Mouse (Mus musculus): ENCODE data around the gene Apba2.

Gene Apba2

GRCm38 (mm10) chr7:64588636-64589389, 87.3 kb downstream of the Apba2 start:
- DNase-seq (ENCODE audit: low read depth): no peak

- no peak for DNase-seq (ENCODE audit: low read depth)
Observed at GRCm38 (mm10) chr7:64595256-64595655, 93.8 kb downstream of the Apba2 start.

GRCm38 (mm10) chr7:64596652-64597051, 95.1 kb downstream of the Apba2 start:
- no peak for DNase-seq (ENCODE audit: low read depth)

GRCm38 (mm10) chr7:64609866-64610265, 108.4 kb downstream of the Apba2 start:
- no peak for DNase-seq (ENCODE audit: low read depth)

- no peak for DNase-seq (ENCODE audit: low read depth)
Observed at GRCm38 (mm10) chr7:64610875-64611274, 109.4 kb downstream of the Apba2 start.

GRCm38 (mm10) chr7:64619261-64619660, 117.8 kb downstream of the Apba2 start:
- DNase-seq (ENCODE audit: low read depth): no peak

- DNase-seq (ENCODE audit: low read depth): no peak
Observed at GRCm38 (mm10) chr7:64626494-64626893, 125.0 kb downstream of the Apba2 start.

- no peak for DNase-seq (ENCODE audit: low read depth)
Observed at GRCm38 (mm10) chr7:64627972-64628655, 126.6 kb downstream of the Apba2 start.

GRCm38 (mm10) chr7:64630697-64631096, 129.2 kb downstream of the Apba2 start:
- DNase-seq (ENCODE audit: low read depth): no peak

- DNase-seq (ENCODE audit: low read depth): no peak
Observed at GRCm38 (mm10) chr7:64631131-64631530, 129.6 kb downstream of the Apba2 start.

- DNase-seq (ENCODE audit: low read depth): no peak
Observed at GRCm38 (mm10) chr7:64631781-64632351, 130.4 kb downstream of the Apba2 start.

GRCm38 (mm10) chr7:64633182-64633581, 131.7 kb downstream of the Apba2 start:
- no peak for DNase-seq (ENCODE audit: low read depth)

GRCm38 (mm10) chr7:64633916-64634315, 132.4 kb downstream of the Apba2 start:
- DNase-seq (ENCODE audit: low read depth): no peak

- DNase-seq (ENCODE audit: low read depth): no peak
Observed at GRCm38 (mm10) chr7:64634482-64634881, 133.0 kb downstream of the Apba2 start.

- no peak for DNase-seq (ENCODE audit: low read depth)
Observed at GRCm38 (mm10) chr7:64638922-64639321, 137.4 kb downstream of the Apba2 start.

- no peak for DNase-seq (ENCODE audit: low read depth)
Observed at GRCm38 (mm10) chr7:64640651-64641050, 139.1 kb downstream of the Apba2 start.

- no peak for DNase-seq (ENCODE audit: low read depth)
Observed at GRCm38 (mm10) chr7:64642903-64643302, 141.4 kb downstream of the Apba2 start.

GRCm38 (mm10) chr7:64645458-64645857, 144.0 kb downstream of the Apba2 start:
- no peak for DNase-seq (ENCODE audit: low read depth)

GRCm38 (mm10) chr7:64646046-64646445, 144.5 kb downstream of the Apba2 start:
- no peak for DNase-seq (ENCODE audit: low read depth)

GRCm38 (mm10) chr7:64648947-64649607, 147.6 kb downstream of the Apba2 start:
- DNase-seq (ENCODE audit: low read depth): no peak

- no peak for DNase-seq (ENCODE audit: low read depth)
Observed at GRCm38 (mm10) chr7:64651963-64652362, 150.5 kb downstream of the Apba2 start.

- DNase-seq (ENCODE audit: low read depth): no peak
Observed at GRCm38 (mm10) chr7:64656787-64657186, 155.3 kb downstream of the Apba2 start.

- DNase-seq (ENCODE audit: low read depth): no peak
Observed at GRCm38 (mm10) chr7:64658914-64659313, 157.4 kb downstream of the Apba2 start.

Measured in c-Kit-positive CD71-negative TER-119-negative erythroid progenitor cells, embryonic 14.5 days (primary cell).